Mouse (Mus musculus): ENCODE data around the gene Nuak2.

DNA sequence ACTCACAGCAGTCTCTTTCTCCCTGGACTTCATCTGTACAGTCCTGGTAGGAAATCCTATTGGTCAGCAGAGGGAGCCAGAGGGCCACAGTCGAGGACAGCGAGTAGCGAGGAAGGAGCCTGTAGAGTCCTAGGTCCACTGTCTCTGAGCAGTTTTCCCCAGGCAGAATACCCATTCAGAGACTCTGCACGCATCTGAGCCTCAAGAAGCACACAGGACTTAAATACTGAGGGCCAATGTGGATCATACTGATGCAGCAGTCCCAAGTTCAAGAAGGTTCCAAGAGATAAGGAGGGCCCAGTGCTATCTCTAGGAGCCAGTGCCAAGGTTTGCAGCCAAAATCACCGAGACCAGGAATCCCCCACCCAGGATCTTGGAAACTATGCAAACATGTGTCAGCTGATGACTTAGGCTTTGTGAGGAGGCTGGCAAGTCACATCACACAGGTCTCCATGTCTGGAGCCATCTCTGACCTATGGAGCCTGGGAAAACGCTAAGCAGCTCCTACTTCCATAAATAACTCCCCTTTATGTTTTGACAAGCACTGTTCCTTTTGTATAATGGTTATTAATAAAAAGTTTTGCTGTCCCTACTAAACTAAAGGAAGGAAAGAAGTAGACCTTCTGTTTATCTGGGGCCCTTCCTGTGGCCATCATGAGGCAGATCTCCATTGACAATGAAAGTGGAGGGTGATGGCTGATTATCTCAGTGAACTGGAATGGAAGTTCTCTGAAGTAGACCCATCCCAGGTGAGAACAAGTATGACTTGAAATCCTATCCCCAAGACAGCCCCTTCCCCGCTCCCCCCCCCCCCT, 52.0 kb downstream of the Nuak2 start:
- TF ChIP-seq POLR2A (IDR thresholded peaks at IDR 0.05; ENCODE audit: borderline replicate concordance, insufficient read depth, low read length) = no peak
- TF ChIP-seq CTCF (IDR thresholded peaks at IDR 0.05; ENCODE audit: borderline replicate concordance, insufficient read depth, low read depth, low read length) = peak; percentile 94

Measured in cerebellum, adult 2 months (tissue).